Mouse (Mus musculus): Measurements from ENCODE around the gene Tmem246. TPM values are rescaled to one million over a fixed set of nuclear protein-coding genes. Genes with fewer than 3 reads are reported as not detected.

Gene Tmem246
- total and polyA plus RNA-seq, 2 experiments from 2014 or later, result 164 to 193 TPM

DNA sequence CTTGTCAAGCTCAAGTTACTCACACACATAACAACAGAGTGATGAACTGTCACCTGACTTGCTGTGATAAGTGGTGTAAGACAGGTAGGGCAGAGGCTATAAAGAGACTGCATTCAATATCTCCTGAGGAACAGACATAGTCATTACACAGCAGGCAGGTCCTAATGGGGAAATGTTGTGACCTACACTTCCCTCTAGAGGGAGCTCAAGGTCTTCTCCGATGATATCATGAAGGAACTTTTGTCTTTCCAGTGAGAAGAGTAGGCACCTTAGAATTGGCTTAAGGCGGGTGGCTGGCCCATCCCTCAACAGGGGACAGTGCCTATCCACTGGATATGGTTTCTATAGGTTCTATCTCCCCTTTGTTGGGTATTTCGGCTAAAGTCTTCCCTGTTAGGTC lies 30.1 kb downstream of the Tmem246 start:
- Histone ChIP-seq H3K27me3 (ENCODE audit: insufficient read depth, low read length) (no peaks in the 10 kb centered on the region), H3K9ac (replicated peaks; ENCODE audit: low read length, poor library complexity, severe bottlenecking) (no peak overlapping the region), H3K36me3 (ENCODE audit: insufficient read depth, low read length) (no peaks in the 10 kb centered on the region), H3K4me2 (ENCODE audit: low read depth, low read length, poor library complexity, severe bottlenecking) (no peak overlapping the region), H3K9me3 (ENCODE audit: low read length) (no peaks in the 10 kb centered on the region), H3K27ac (ENCODE audit: low read depth, low read length) (no peak overlapping the region), H3K4me3 (ENCODE audit: low read depth, low read length) (no peak overlapping the region), H3K4me1 (ENCODE audit: insufficient read depth, low read length) (no peaks in the 10 kb centered on the region)
- DNase-seq (ENCODE audit: low spot score) (peak; percentile 76), ATAC-seq (ENCODE audit: low FRiP score) (no peak)
- peak; percentile 78 for TF ChIP-seq CTCF (IDR thresholded peaks at IDR 0.05)
- 23% methylated on average over 3 of the region's 3 CpGs for WGBS

- Histone ChIP-seq H3K36me3 (ENCODE audit: insufficient read depth, low read length) (no peaks in the 10 kb centered on the region), H3K9me3 (ENCODE audit: low read length) (no peaks in the 10 kb centered on the region), H3K27me3 (ENCODE audit: insufficient read depth, low read length) (no peaks in the 10 kb centered on the region), H3K9ac (replicated peaks; ENCODE audit: low read length, poor library complexity, severe bottlenecking) (no peak overlapping the region), H3K4me1 (ENCODE audit: insufficient read depth, low read length) (no peaks in the 10 kb centered on the region), H3K27ac (ENCODE audit: low read depth, low read length) (no peak overlapping the region), H3K4me2 (ENCODE audit: low read depth, low read length, poor library complexity, severe bottlenecking) (no peak overlapping the region), H3K4me3 (ENCODE audit: low read depth, low read length) (no peak overlapping the region)
- ATAC-seq (ENCODE audit: low FRiP score) (peak; percentile 70), DNase-seq (ENCODE audit: low spot score) (peak; percentile 74)
- WGBS, result 73% methylated on average over 20 of the region's 20 CpGs
- no peak for TF ChIP-seq CTCF (IDR thresholded peaks at IDR 0.05)
These were observed 37.5 kb downstream of the Tmem246 start for GRCm38 (mm10) chr4:49559915-49560772.

GRCm38 (mm10) chr4:49558181-49558580 lies 39.5 kb downstream of the Tmem246 start:
- ATAC-seq (ENCODE audit: low FRiP score) (no peak), DNase-seq (ENCODE audit: low spot score) (no peak)
- no peaks in the 10 kb centered on the region for H3K9me3 ChIP-seq (ENCODE audit: low read length)
- TF ChIP-seq CTCF (IDR thresholded peaks at IDR 0.05), result no peak
- no peak overlapping the region for H3K4me2 ChIP-seq (ENCODE audit: low read depth, low read length, poor library complexity, severe bottlenecking)
- H3K4me1 ChIP-seq (ENCODE audit: insufficient read depth, low read length), result no peaks in the 10 kb centered on the region
- no peak overlapping the region for H3K4me3 ChIP-seq (ENCODE audit: low read depth, low read length)
- no peaks in the 10 kb centered on the region for H3K27me3 ChIP-seq (ENCODE audit: insufficient read depth, low read length)
- H3K27ac ChIP-seq (ENCODE audit: low read depth, low read length), result no peak overlapping the region
- WGBS, result 89% methylated on average over 2 of the region's 2 CpGs
- H3K36me3 ChIP-seq (ENCODE audit: insufficient read depth, low read length), result no peaks in the 10 kb centered on the region
- no peak overlapping the region for H3K9ac ChIP-seq (replicated peaks; ENCODE audit: low read length, poor library complexity, severe bottlenecking)

GRCm38 (mm10) chr4:49557375-49557774 lies 40.3 kb downstream of the Tmem246 start:
- no peak overlapping the region for H3K9ac ChIP-seq (replicated peaks; ENCODE audit: low read length, poor library complexity, severe bottlenecking)
- no peaks in the 10 kb centered on the region for H3K4me1 ChIP-seq (ENCODE audit: insufficient read depth, low read length)
- H3K27ac ChIP-seq (ENCODE audit: low read depth, low read length), result no peak overlapping the region
- ATAC-seq (ENCODE audit: low FRiP score) (no peak), DNase-seq (ENCODE audit: low spot score) (no peak)
- H3K27me3 ChIP-seq (ENCODE audit: insufficient read depth, low read length), result no peaks in the 10 kb centered on the region
- H3K4me2 ChIP-seq (ENCODE audit: low read depth, low read length, poor library complexity, severe bottlenecking), result no peak overlapping the region
- H3K9me3 ChIP-seq (ENCODE audit: low read length), result no peaks in the 10 kb centered on the region
- H3K4me3 ChIP-seq (ENCODE audit: low read depth, low read length), result no peak overlapping the region
- H3K36me3 ChIP-seq (ENCODE audit: insufficient read depth, low read length), result no peaks in the 10 kb centered on the region
- TF ChIP-seq CTCF (IDR thresholded peaks at IDR 0.05), result no peak
- 98% methylated on average over 7 of the region's 7 CpGs for WGBS

DNA sequence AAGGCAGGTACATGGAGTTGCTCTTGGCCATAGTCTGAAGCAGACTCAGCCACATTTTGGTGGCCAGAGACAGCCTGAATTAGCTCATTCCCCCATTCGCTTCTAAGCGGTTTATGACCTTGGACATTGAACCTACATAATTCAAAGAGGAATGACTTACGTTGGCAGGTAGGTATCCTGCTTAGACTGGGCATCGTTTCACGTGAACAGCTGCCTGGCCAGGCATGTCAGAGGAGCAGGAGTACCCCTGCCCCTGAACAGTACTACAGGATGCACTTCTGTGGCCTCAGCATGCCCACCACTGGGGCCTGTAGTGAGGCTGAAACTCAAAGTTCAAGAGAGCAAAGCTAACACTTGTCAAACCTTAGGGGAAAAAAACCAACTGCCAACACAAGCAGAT lies 44.3 kb downstream of the Tmem246 start:
- TF ChIP-seq CTCF (IDR thresholded peaks at IDR 0.05), result no peak
- Histone ChIP-seq H3K27ac (ENCODE audit: low read depth, low read length) (no peak overlapping the region), H3K4me2 (ENCODE audit: low read depth, low read length, poor library complexity, severe bottlenecking) (no peak overlapping the region), H3K9ac (replicated peaks; ENCODE audit: low read length, poor library complexity, severe bottlenecking) (no peak overlapping the region), H3K36me3 (ENCODE audit: insufficient read depth, low read length) (no peaks in the 10 kb centered on the region), H3K4me1 (ENCODE audit: insufficient read depth, low read length) (no peaks in the 10 kb centered on the region), H3K4me3 (ENCODE audit: low read depth, low read length) (no peak overlapping the region), H3K27me3 (ENCODE audit: insufficient read depth, low read length) (no peaks in the 10 kb centered on the region), H3K9me3 (ENCODE audit: low read length) (no peaks in the 10 kb centered on the region)
- no peak for DNase-seq (ENCODE audit: low spot score)
- ATAC-seq (ENCODE audit: low FRiP score), result no peak
- 96% methylated on average over 5 of the region's 5 CpGs for WGBS

DNA sequence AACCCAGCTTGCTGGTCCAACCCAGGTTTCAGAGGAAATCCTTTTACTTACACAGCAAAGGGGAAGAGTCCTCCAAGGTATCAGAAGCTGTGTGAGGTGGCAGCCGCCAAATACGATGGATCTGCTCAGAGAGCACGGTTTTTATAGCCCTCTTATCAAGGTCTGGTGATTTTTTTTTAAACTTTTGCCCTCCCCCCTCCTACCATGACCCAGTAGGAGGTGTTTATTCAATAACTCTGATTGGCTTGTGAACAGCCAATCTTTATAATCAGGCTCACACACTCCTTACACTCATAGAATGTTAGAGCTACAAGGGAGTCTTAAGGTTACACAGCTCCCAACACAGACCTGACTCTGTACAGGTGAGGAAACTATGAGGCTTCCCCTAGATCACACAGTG lies 48.3 kb downstream of the Tmem246 start, which contains the start of gene Aldob:
Aldob (minus strand) TSS at position 164 of the 400 bp plus-strand sequence.
- Histone ChIP-seq H3K9me3 (ENCODE audit: low read length) (no peaks in the 10 kb centered on the region), H3K36me3 (ENCODE audit: insufficient read depth, low read length) (no peaks in the 10 kb centered on the region), H3K4me2 (ENCODE audit: low read depth, low read length, poor library complexity, severe bottlenecking) (no peak within 1 kb of the TSS), H3K4me1 (ENCODE audit: insufficient read depth, low read length) (no peaks in the 10 kb centered on the region), H3K27ac (ENCODE audit: low read depth, low read length) (no peak within 1 kb of the TSS), H3K27me3 (ENCODE audit: insufficient read depth, low read length) (no peaks in the 10 kb centered on the region), H3K9ac (replicated peaks; ENCODE audit: low read length, poor library complexity, severe bottlenecking) (no peak within 1 kb of the TSS), H3K4me3 (ENCODE audit: low read depth, low read length) (no peak within 1 kb of the TSS)
- no peak for DNase-seq (ENCODE audit: low spot score)
- ATAC-seq (ENCODE audit: low FRiP score), result no peak
- 66% methylated on average over 3 of the region's 3 CpGs for WGBS
- TF ChIP-seq CTCF (IDR thresholded peaks at IDR 0.05), result no peak
